Mouse (Mus musculus): ENCODE results near the gene Nr1i3.

DNA sequence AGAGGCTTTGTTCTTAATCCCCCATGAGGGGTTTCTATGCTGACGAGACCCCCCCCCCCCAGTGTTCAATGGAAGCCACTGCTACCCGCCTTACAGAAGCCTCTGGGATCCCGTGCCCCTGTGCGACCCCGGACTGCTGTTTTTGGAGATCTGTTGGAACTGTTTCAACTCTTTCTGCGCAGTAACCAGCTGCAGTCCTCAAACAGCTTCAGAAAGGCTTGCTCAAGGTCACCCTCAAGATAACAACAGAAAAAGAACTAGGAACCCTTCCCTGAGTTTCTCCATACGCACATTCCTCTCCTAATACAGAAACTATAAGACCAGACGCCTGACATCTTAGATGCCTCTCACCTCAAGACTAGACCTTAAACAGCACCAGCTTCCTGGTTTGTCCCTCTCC is 24.7 kb upstream of the Nr1i3 start:
- TF ChIP-seq POLR2A (IDR thresholded peaks at IDR 0.05; ENCODE audit: borderline replicate concordance, low read depth, low read length) (no peak), CTCF (IDR thresholded peaks at IDR 0.05; ENCODE audit: low read depth, low read length) (no peak)
